Mouse (Mus musculus) kidney, adult 2 months (tissue): ENCODE results near the gene Ccdc172.

Experiments
- CTCF ChIP-seq: fragments of 200-500 bp; conservative IDR thresholded peaks from 2 replicates; pipeline ENCODE4 v1.5.1; 2011; ENCODE audit warnings: low read depth, mild to moderate bottlenecking, control low read depth, low read length, moderate library complexity, mixed read lengths; ENCODE audit not compliant: insufficient read depth, insufficient read length
- POLR2A ChIP-seq: fragments of 200-500 bp; IDR thresholded peaks from one replicate; pipeline ENCODE4 v1.6.1; 2011; ENCODE audit warnings: low read depth, low read length, control low read depth

DNA sequence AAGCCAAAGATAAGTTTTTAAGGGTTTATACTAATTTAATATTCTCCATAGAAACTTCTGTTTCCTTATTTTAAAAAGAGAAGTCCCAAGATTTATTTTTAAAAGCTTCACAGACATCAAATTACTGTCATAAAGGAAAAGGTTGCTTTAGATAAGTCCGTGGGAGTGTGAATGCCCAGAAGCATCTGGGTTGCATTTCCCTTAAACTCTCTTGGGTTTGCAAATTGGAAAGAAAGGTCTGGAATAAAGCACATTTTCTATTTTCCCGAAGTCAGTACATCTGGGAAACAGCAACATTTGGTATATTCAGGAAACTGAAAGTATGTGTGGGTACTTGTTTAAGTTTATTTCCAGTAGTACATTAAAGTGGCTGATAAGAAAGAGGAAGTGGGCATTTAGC is 43.5 kb upstream of the Ccdc172 start:
- no peak for TF ChIP-seq CTCF
- no peak for TF ChIP-seq POLR2A
